Mouse (Mus musculus) heart, adult 9 months (tissue): Measurements from ENCODE around the gene Tfip11.

Source experiments
- DNase-seq, 2 experiments: peaks; one replicate each; pipeline ENCODE4 v3.0.0; 2022; ENCODE audit warnings: low spot score in 2 of 2

The Tfip11 gene

GRCm38 (mm10) chr5:112325546-112326445, at the start of gene Tfip11:
Gene Tfip11 (plus strand): TSS chr5:112326358.
- DNase-seq: peak; percentile 93 to 95

- DNase-seq: peak in 1 of 2 experiments; percentile 60
These were observed 49.2 kb upstream of the Tfip11 start for GRCm38 (mm10) chr5:112276907-112277348.

- peak in 1 of 2 experiments; percentile 16 for DNase-seq
These were observed 48.2 kb upstream of the Tfip11 start for GRCm38 (mm10) chr5:112277906-112278470.

- DNase-seq: peak; percentile 63 to 66
These were observed 46.8 kb upstream of the Tfip11 start for GRCm38 (mm10) chr5:112279181-112280021.

- peak in 1 of 2 experiments; percentile 73 for DNase-seq
These were observed 46.0 kb upstream of the Tfip11 start for GRCm38 (mm10) chr5:112280151-112280550.

GRCm38 (mm10) chr5:112280863-112281660, 45.1 kb upstream of the Tfip11 start:
- no peak for DNase-seq

GRCm38 (mm10) chr5:112281676-112282075, 44.5 kb upstream of the Tfip11 start:
- DNase-seq: no peak

GRCm38 (mm10) chr5:112282123-112282779, 43.9 kb upstream of the Tfip11 start:
- DNase-seq: no peak

GRCm38 (mm10) chr5:112282780-112283482, 43.2 kb upstream of the Tfip11 start:
- peak in 1 of 2 experiments; percentile 57 for DNase-seq

GRCm38 (mm10) chr5:112283543-112284202, 42.5 kb upstream of the Tfip11 start:
- peak in 1 of 2 experiments; percentile 78 for DNase-seq

GRCm38 (mm10) chr5:112284203-112284582, 42.0 kb upstream of the Tfip11 start:
- no peak for DNase-seq

GRCm38 (mm10) chr5:112285548-112286085, 40.5 kb upstream of the Tfip11 start:
- no peak for DNase-seq

GRCm38 (mm10) chr5:112286608-112286983, 39.6 kb upstream of the Tfip11 start:
- DNase-seq: no peak

GRCm38 (mm10) chr5:112286984-112287641, 39.0 kb upstream of the Tfip11 start:
- DNase-seq: no peak

- no peak for DNase-seq
These were observed 38.5 kb upstream of the Tfip11 start for GRCm38 (mm10) chr5:112287652-112288051.

GRCm38 (mm10) chr5:112288193-112289141, 37.7 kb upstream of the Tfip11 start:
- peak in 1 of 2 experiments; percentile 69 for DNase-seq

GRCm38 (mm10) chr5:112289236-112289635, 36.9 kb upstream of the Tfip11 start:
- no peak for DNase-seq
